Mouse (Mus musculus): Measurements from ENCODE around the gene B3gnt7. TPM values are rescaled to one million over a fixed set of nuclear protein-coding genes. Genes with fewer than 3 reads are reported as not detected.

The B3gnt7 gene
- polyA plus RNA-seq, 1 experiment = 1.0 TPM

DNA sequence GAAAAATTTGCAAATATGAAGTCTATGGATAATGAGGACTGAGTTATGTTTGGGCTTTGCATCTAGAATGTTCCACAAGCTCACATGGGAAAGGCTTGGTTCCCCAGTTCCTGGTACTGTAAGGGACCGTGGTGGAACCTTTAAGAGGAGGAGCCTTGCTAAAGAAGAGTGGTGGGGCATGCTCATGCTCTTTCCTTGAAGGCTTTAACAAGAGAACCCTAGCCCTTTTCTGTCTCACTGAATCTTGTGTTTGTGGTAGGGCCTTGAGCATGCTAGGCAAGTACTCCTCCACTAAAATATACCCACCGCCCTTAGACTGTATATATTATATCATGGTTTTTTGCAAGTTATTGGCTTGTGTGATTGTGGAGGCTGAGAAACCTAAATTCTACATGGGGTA is 39.7 kb downstream of the B3gnt7 start:
- no peak for TF ChIP-seq CTCF (IDR thresholded peaks at IDR 0.05; ENCODE audit: borderline replicate concordance, insufficient read depth, low read depth, low read length)
- TF ChIP-seq POLR2A (IDR thresholded peaks at IDR 0.05; ENCODE audit: borderline replicate concordance, insufficient read depth, low read length) = no peak
- no peaks in the 10 kb centered on the region; the same call in 1 of the 2 replicates for H3K4me1 ChIP-seq (ENCODE audit: control insufficient read depth, insufficient read depth, low read length)
- WGBS = 93% methylated on average over 2 of the region's 2 CpGs
- no peaks in the 10 kb centered on the region for H3K27me3 ChIP-seq (ENCODE audit: control insufficient read depth, insufficient read depth, low read length)
- DNase-seq = no peak
- no peak overlapping the region for H3K27ac ChIP-seq (ENCODE audit: insufficient read depth, low read length)
- no peak overlapping the region for H3K4me3 ChIP-seq (replicated peaks; ENCODE audit: insufficient read depth, low read depth, low read length)

DNA sequence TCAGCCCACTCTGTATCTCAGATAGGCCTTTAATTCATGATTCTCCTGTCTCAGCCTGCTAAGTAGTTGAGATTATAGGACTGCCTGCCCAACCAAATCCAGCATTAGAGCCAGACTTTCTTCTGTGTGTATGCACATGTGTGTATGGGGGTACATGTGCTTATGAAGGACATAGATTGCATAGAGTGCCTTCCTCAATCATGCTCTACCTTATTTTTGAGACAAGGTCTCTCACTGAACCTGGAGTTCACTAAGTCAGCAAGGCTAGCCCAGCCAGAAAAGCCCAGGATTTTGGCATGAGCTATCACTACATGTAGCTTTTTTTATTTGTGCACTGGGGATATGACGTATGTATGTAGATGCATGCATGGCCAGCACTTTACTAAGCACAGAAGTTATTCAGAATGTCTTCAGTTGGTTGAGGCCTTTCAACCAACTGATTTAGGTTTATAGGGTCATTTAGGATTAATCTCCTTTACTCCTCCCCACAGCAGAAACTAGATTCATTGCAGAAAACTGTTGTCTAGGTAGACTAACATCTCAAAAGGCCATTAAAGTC is 40.5 kb downstream of the B3gnt7 start:
- DNase-seq = no peak
- WGBS = 74% methylated on average over 1 of the region's 1 CpGs
- Histone ChIP-seq H3K4me3 (replicated peaks; ENCODE audit: insufficient read depth, low read depth, low read length) (no peak overlapping the region), H3K4me1 (ENCODE audit: control insufficient read depth, insufficient read depth, low read length) (no peaks in the 10 kb centered on the region; the same call in 1 of the 2 replicates), H3K27ac (ENCODE audit: insufficient read depth, low read length) (no peak overlapping the region), H3K27me3 (ENCODE audit: control insufficient read depth, insufficient read depth, low read length) (no peaks in the 10 kb centered on the region)
- TF ChIP-seq CTCF (IDR thresholded peaks at IDR 0.05; ENCODE audit: borderline replicate concordance, insufficient read depth, low read depth, low read length) (no peak), POLR2A (IDR thresholded peaks at IDR 0.05; ENCODE audit: borderline replicate concordance, insufficient read depth, low read length) (no peak)

DNA sequence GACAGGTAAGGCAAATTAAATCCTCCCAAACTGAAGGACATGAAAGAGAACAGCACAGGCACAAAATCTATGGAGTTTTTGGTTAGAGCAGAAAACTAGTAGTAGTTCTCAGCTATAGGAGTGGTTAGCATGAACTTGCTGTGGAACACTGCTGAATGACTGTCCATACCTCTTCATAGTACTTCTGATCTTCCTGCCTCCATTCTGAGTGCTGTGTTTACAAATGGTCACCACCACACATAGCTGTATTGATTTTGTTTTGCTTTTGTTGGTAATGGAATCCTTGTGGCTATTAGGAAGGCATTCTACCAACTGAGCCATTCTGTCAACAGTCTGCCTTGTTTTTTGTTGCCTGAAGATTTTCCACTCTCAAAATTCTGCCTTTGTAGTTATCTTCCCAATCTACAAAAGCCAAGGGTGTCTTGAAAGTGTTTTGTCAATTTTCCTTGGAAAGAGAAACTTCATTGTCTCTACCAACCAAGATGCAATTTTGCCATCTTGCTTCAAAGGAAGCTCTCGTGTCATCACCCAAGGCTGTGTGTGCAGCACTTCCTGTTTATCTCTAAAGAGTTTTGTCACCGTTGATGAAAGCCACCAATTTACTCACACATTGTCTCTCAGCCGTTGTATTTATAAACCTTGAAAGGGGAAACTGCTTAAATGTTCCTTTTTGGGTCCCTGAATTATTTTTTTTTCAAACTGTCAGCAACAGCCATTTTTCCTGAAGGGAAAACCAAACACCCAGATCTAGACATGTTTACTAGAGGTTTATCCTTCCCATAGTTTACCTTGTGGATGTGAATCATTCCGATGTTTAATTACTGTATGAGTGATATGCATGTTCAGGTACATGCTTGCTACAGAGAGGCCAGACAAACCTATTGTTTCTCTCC is 41.6 kb downstream of the B3gnt7 start:
- Histone ChIP-seq H3K27ac (ENCODE audit: insufficient read depth, low read length) (no peak overlapping the region), H3K4me3 (replicated peaks; ENCODE audit: insufficient read depth, low read depth, low read length) (no peak overlapping the region), H3K27me3 (ENCODE audit: control insufficient read depth, insufficient read depth, low read length) (no peaks in the 10 kb centered on the region), H3K4me1 (ENCODE audit: control insufficient read depth, insufficient read depth, low read length) (no peaks in the 10 kb centered on the region; the same call in 1 of the 2 replicates)
- 79% methylated on average over 4 of the region's 4 CpGs for WGBS
- TF ChIP-seq POLR2A (IDR thresholded peaks at IDR 0.05; ENCODE audit: borderline replicate concordance, insufficient read depth, low read length) (no peak), CTCF (IDR thresholded peaks at IDR 0.05; ENCODE audit: borderline replicate concordance, insufficient read depth, low read depth, low read length) (no peak)
- DNase-seq = no peak

DNA sequence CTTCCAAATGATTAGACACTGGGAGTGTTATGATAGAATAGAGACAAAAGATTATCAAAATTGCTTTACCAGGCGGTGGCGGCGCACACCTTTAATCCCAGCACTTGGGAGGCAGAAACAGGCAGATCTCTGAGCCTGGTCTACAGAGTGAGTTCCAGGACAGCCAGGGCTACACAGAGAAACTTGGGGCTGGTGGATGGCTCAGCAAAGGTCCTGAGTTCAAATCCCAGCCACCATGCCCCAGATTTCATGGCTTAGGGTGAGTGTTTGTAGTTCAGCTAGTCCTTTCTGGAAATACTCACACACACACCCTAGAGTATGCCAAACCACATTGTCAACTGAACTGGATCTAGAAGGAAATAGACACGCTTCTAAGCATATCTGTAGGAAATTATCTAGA is 42.4 kb downstream of the B3gnt7 start:
- no peaks in the 10 kb centered on the region for H3K4me1 ChIP-seq (ENCODE audit: control insufficient read depth, insufficient read depth, low read length)
- TF ChIP-seq POLR2A (IDR thresholded peaks at IDR 0.05; ENCODE audit: borderline replicate concordance, insufficient read depth, low read length) (no peak), CTCF (IDR thresholded peaks at IDR 0.05; ENCODE audit: borderline replicate concordance, insufficient read depth, low read depth, low read length) (no peak)
- DNase-seq = no peak
- 95% methylated on average over 4 of the region's 4 CpGs for WGBS
- no peaks in the 10 kb centered on the region for H3K27me3 ChIP-seq (ENCODE audit: control insufficient read depth, insufficient read depth, low read length)
- no peak overlapping the region for H3K27ac ChIP-seq (ENCODE audit: insufficient read depth, low read length)
- H3K4me3 ChIP-seq (replicated peaks; ENCODE audit: insufficient read depth, low read depth, low read length) = no peak overlapping the region

DNA sequence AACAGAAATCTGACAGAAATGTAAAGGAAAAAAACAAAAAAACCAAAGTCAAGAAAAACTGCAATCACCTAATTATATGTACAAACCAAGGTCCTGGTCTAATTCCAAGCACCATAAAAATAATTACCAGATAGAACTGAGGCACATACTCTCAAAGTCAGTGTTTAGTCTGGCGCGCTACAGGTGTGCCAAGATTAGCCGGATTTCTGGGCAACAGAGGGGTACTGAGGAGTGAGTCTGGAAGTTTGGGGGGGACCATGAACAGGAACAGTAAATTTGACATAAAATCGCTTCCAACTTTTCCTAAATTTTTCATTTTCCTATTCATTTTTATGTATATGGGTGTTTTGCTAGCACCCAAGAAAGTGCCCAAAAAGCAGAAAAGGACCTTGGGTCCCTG is 43.3 kb downstream of the B3gnt7 start:
- no peaks in the 10 kb centered on the region for H3K27me3 ChIP-seq (ENCODE audit: control insufficient read depth, insufficient read depth, low read length)
- no peaks in the 10 kb centered on the region for H3K4me1 ChIP-seq (ENCODE audit: control insufficient read depth, insufficient read depth, low read length)
- no peak overlapping the region for H3K4me3 ChIP-seq (replicated peaks; ENCODE audit: insufficient read depth, low read depth, low read length)
- no peak overlapping the region for H3K27ac ChIP-seq (ENCODE audit: insufficient read depth, low read length)
- TF ChIP-seq CTCF (IDR thresholded peaks at IDR 0.05; ENCODE audit: borderline replicate concordance, insufficient read depth, low read depth, low read length) = no peak
- TF ChIP-seq POLR2A (IDR thresholded peaks at IDR 0.05; ENCODE audit: borderline replicate concordance, insufficient read depth, low read length) = no peak
- 92% methylated on average over 4 of the region's 4 CpGs for WGBS
- no peak for DNase-seq

DNA sequence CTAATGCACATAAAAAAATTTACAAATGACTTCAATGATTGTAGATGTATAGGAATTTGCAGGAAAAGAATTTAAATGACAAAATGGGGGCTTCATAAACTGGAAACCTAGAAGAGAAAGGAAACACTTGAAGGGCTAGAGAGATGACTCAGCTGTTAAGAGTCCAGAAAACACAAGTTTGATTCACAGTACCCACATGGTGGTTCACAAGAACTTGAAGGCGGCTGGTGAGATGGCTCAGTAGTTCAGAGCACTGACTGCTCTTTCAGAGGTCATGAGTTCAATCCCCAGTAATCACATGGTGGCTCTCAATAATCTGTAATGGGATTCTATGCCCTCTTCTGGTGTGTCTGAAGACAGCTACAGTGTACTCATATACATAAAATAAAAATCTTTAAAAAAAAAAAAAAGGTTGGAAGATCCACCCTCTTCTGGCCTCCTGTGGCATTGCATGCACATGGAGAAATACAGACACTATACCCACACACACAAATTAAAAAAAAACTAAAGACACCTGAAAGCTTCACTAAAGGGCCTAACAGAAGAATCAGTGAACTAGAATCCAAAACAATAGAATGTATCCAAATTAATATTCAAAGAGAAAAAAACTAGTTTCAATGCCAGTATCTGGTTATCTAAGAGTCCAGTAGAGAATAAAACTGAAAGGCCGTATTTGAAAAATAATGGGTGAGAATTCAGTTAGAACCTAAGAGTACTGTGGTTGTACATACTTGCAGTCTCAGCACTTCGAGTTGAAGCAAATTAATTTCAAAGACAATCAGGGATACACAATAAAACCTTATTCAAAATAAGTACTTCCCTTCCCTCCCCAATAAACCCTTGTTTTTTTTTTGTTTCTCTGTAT is 44.5 kb downstream of the B3gnt7 start:
- H3K27me3 ChIP-seq (ENCODE audit: control insufficient read depth, insufficient read depth, low read length) = no peaks in the 10 kb centered on the region
- H3K4me1 ChIP-seq (ENCODE audit: control insufficient read depth, insufficient read depth, low read length) = no peaks in the 10 kb centered on the region
- no peak for TF ChIP-seq POLR2A (IDR thresholded peaks at IDR 0.05; ENCODE audit: borderline replicate concordance, insufficient read depth, low read length)
- TF ChIP-seq CTCF (IDR thresholded peaks at IDR 0.05; ENCODE audit: borderline replicate concordance, insufficient read depth, low read depth, low read length) = no peak
- H3K4me3 ChIP-seq (replicated peaks; ENCODE audit: insufficient read depth, low read depth, low read length) = no peak overlapping the region
- 92% methylated on average over 3 of the region's 3 CpGs for WGBS
- H3K27ac ChIP-seq (ENCODE audit: insufficient read depth, low read length) = no peak overlapping the region
- no peak for DNase-seq

DNA sequence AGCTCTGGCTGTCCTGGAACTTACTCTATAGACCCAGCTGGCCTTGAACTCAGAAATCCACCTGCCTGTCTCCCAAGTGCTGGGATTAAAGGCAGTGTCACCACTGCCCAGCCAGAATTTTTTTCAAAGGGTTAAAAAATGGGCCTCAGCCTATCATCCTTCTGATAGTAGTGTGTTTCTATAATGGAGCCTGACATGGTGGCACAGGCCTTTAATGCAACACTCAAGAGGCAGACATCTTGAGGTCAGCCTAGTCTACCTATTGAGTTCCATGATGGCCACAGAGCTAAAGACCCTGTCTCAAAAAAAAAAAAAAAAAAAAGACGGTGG is 45.0 kb downstream of the B3gnt7 start:
- no peak for TF ChIP-seq POLR2A (IDR thresholded peaks at IDR 0.05; ENCODE audit: borderline replicate concordance, insufficient read depth, low read length)
- TF ChIP-seq CTCF (IDR thresholded peaks at IDR 0.05; ENCODE audit: borderline replicate concordance, insufficient read depth, low read depth, low read length) = no peak
- Histone ChIP-seq H3K27me3 (ENCODE audit: control insufficient read depth, insufficient read depth, low read length) (no peaks in the 10 kb centered on the region), H3K4me3 (replicated peaks; ENCODE audit: insufficient read depth, low read depth, low read length) (no peak overlapping the region), H3K27ac (ENCODE audit: insufficient read depth, low read length) (no peak overlapping the region), H3K4me1 (ENCODE audit: control insufficient read depth, insufficient read depth, low read length) (no peaks in the 10 kb centered on the region)
- 67% methylated on average over 1 of the region's 1 CpGs for WGBS
- DNase-seq = no peak

Measured in cerebellum, adult 2 months (tissue).